Mouse (Mus musculus): Measurements from ENCODE around the gene Uaca.

- TF ChIP-seq CTCF (IDR thresholded peaks at IDR 0.05; ENCODE audit: borderline replicate concordance, control insufficient read depth, extremely low read depth, insufficient read depth, low read length, poor library complexity) = no peak
- no peak for TF ChIP-seq POLR2A (IDR thresholded peaks at IDR 0.05; ENCODE audit: control insufficient read depth, extremely low read depth, insufficient read depth, low read length, poor library complexity)
Observed at GRCm38 (mm10) chr9:60768393-60768792, 25.9 kb upstream of the Uaca start.

Data from thymus, adult 2 months (tissue).